Mouse (Mus musculus): ENCODE data around the gene Gm10663.

Gene Gm10663

DNA sequence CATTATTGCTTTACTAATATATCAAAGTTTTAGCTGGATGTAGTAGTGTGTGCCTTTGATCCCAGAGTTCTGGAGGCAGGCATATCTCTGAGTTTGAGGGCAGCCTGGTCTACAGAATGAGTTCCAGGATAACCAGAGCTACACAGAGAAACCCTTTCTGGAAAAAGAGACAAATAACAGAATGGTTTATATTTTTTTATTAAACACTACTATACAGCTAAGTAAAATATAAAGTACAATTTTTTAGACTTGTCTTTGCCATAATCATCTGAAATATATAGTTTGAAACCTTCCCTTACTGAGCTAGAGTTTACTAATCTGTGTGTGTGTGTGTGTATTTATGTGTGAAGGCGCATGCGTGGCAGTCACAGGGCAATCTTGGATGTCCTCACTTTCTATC is at the start of gene Gm10663:
Gm10663 (plus strand) TSS at position 301 of the 400 bp plus-strand sequence.
- 98% methylated on average over 2 of the region's 2 CpGs for WGBS

DNA sequence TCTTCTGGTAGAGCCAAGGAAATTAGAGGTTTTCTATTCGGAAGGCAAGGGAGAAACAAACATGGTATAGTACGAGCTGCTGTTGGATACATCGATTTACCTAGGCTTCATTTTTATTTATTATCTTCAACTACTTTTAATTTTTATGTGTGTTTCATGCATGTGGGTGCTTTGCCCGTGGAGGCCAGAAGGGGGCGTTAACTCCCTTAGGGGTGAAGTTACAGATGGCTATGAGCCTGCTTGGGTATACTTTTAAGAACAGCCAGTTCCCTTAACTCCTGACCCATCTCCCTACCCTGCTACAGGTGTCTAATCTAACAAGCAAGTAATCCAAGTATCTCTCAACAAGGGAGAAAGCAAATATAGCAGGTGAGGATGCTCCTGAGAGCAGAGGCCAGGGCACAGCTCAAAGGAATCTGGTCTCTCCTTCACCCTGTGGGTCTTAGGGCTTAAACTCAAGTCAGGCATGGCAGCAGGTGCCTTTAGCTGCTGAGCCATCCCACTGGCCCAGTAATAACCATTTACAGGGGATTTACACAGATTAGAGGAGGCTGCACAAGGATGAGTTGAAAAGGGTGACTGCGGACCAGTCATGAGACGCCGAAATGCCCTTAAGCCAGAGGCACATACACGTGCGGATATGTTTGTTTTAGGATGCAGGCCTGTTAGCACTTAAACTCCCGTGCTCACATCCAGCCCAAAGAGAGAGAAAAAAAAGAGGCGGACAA is 45.7 kb upstream of the Gm10663 start:
- 86% methylated on average over 12 of the region's 12 CpGs for WGBS

DNA sequence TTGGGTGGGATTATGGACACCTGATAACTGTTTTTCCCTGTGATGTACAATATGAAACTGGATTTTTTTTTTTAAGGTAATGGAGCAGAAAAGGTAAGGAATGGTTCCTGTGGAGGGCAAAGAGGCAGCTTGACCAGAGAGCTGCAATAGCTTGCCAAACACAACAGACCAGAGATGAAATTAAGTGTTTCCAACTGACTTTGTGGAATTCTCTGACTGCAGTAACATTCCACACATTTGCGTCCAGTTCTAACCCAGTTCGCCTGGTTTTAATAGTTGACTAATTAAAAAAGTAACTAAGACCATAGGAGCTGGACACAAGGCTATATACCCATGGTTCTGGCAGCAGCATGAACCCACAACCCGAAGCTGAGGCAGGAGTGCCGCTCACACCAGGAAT is 45.1 kb upstream of the Gm10663 start:
- WGBS: 87% methylated on average over 4 of the region's 4 CpGs

GRCm38 (mm10) chr8:65030735-65031485 is 43.9 kb upstream of the Gm10663 start:
- 81% methylated on average over 4 of the region's 4 CpGs for WGBS

DNA sequence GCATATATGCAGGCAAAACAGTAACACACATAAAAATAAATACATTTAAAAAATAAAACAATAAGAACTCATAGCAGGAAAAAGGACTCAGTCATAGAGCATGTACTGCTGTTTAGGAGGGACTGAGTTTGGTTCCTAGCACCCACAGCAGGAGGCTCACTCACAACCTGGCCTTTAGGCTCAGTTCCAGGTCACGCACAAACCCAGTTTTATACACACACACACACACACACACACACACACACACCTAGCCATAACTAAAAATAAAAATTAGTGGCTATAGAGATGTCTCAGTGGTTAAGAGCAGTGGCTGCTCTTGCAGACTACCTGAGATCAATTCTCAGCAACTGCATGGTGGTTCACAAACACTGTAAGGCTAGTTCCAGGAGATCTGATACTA is 42.7 kb upstream of the Gm10663 start:
- WGBS: 100% methylated on average over 1 of the region's 1 CpGs

GRCm38 (mm10) chr8:65033056-65033455 is 41.8 kb upstream of the Gm10663 start:
- 89% methylated on average over 13 of the region's 13 CpGs for WGBS

- WGBS: 73% methylated on average over 2 of the region's 2 CpGs
Observed at GRCm38 (mm10) chr8:65034136-65034535, 40.7 kb upstream of the Gm10663 start.

DNA sequence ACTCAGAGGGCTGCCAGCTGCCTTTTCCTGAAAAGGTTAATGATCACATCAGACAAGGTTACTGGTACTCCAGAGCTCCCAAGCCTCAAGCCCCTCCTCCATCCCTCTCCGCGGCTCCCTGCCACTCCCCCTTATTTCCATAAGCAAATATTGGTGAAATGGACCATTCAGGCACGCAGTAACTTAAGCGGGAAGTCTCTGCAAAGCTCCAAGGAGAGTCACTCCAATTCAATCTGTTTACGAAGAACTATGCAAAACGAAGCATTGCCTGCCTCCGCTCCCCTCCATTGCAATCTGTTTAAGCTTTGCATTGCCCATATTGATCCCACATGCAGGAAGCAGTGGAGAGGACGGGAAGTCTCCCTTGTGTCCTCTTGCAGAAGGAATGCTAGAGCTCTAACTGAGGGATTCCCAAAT is 37.7 kb upstream of the Gm10663 start, which contains the start of gene Apela:
Apela (minus strand) TSS at position 220 of the 417 bp plus-strand sequence.
- 1% methylated on average over 8 of the region's 8 CpGs for WGBS

DNA sequence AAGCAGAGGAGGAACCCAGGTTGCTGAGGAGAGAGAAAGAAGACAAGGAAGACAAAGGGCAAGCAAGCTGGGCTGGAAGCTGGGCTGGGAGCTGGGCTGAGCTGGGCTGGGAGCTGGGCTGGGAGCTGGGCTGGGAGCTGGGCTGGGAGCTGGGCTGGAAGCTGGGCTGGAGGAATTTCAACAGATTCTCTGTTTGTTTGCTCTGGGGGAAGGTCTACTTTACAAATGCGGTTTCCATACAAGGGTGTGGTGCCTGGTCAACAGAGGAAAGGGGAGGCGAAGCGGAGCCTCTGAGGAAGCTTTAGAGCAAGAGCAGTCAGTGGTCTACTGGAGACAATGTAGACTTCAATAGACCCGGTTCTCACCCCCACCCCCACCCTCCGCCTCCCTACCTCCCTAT is 28.3 kb upstream of the Gm10663 start:
- 53% methylated on average over 5 of the region's 5 CpGs for WGBS

DNA sequence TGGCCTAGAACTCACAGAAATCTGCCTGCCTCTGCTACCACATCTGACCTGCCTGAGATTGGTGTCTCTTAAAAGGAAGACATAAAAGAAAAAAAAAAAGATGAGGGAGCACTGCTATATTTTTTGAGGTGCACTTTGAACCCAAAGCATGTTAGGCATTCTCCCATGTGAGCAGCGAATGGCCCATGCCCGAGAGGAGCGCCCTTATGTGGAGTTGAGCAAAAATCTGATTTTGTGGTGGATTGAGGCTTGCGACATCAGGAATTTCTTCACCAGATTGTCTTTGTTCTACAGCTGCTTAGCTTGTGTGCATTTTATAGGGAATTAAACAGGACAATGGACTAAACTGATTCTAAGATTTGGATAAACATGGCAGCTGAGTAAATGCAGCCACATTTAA is 27.6 kb upstream of the Gm10663 start:
- WGBS: 95% methylated on average over 4 of the region's 4 CpGs

DNA sequence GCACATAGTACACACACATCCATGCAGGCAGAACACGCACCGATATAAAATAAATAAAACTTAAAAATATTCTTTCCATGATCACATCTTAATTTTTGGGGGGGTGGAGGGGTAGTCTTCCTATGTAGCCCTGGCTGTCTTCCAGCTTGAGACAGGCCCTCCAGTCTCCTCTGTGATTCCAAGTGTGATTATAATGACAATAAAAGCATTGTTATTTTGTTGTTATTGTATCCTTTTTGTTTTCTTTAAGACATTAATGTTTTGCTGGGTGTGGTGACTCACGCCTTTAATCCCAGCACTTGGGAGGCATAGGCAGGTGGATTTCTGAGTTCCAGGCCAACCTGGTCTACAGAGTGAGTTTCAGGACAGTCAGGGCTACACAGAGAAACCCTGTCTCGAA is 27.0 kb upstream of the Gm10663 start:
- 89% methylated on average over 4 of the region's 4 CpGs for WGBS

DNA sequence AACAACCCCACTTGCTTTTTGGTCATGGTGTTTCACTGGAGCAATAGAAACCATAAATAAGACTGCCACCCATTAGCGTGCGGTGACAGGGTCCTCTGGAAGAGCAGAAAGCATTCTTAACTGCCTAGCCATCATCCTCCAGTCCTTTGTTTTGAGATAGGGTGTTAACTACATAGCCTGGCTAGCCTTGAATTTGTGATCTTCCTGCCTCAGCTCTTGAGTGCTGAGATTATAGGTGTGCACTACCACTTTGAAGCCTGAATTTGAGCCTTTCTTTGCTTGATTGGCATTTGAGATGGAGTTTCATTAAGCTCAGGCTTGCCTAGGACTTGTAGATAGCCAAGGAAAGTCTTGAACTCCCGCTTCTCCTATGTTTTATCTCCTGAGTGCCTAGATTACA is 21.3 kb upstream of the Gm10663 start:
- 98% methylated on average over 3 of the region's 3 CpGs for WGBS

DNA sequence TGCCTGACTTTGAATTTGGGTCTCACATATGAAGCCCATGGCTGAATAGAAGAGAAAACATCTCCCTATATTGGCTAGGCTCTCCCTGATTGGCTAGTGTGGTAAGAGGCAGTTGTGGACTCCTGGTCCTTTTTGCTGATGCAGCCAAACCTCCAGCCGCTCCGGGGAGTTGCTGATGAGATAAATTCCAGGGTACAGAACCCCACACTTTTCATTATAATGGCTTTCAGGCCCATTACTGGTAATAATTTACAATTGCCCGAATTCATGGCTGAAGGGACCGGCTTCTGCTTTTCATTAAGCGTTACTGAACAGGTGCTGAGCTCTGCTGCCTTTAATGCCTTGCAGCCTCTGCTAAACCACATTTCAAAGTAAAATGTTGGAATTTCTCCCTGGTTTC is 20.9 kb upstream of the Gm10663 start:
- 73% methylated on average over 5 of the region's 5 CpGs for WGBS

DNA sequence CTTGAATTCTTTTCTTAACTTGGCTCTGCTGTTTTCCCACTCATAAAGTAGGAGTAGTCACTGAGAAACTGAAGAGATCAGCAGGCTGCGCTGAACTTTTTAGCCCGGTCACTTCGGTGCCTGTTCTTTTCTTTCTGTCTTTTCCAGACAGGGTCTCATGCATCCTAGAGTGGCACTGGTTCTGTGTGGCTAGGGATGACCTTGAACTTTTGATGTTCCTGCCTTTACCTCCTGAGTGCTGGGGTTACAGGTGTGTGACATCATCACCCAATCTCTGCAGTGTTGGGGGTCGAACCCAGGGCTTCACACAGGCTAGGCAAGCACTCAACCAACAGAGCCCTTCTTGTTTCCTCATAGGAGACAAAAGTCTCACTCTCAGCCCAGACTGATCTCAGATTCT is 18.1 kb upstream of the Gm10663 start:
- whole genome bisulfite sequencing: 94% methylated on average over 4 of the region's 4 CpGs

- WGBS: 90% methylated on average over 4 of the region's 4 CpGs
Observed at GRCm38 (mm10) chr8:65062195-65062594, 12.6 kb upstream of the Gm10663 start.

- WGBS: 72% methylated on average over 2 of the region's 2 CpGs
Observed at GRCm38 (mm10) chr8:65064071-65064470, 10.8 kb upstream of the Gm10663 start.

- WGBS: 98% methylated on average over 3 of the region's 3 CpGs
Observed at GRCm38 (mm10) chr8:65065622-65066021, 9.2 kb upstream of the Gm10663 start.

- WGBS: 96% methylated on average over 4 of the region's 4 CpGs
Observed at GRCm38 (mm10) chr8:65067031-65067430, 7.8 kb upstream of the Gm10663 start.

GRCm38 (mm10) chr8:65067694-65068472 is 7.0 kb upstream of the Gm10663 start:
- WGBS: 56% methylated on average over 10 of the region's 10 CpGs

DNA sequence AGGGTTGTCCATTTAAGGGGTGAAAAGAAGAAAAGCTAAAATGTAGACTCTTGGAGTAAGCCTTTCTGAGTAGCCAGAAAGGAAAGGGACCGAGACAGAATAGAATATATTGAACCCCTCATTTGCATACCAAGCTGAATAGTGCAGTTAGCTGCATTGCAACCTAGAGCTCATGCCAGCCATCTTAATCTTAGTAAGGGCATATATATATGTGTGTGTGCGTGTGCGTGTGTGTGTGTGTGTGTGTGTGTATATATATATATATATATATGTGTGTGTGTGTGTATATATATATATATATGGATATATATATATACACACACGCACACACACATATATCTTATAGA is 6.4 kb upstream of the Gm10663 start:
- 54% methylated on average over 4 of the region's 4 CpGs for WGBS

DNA sequence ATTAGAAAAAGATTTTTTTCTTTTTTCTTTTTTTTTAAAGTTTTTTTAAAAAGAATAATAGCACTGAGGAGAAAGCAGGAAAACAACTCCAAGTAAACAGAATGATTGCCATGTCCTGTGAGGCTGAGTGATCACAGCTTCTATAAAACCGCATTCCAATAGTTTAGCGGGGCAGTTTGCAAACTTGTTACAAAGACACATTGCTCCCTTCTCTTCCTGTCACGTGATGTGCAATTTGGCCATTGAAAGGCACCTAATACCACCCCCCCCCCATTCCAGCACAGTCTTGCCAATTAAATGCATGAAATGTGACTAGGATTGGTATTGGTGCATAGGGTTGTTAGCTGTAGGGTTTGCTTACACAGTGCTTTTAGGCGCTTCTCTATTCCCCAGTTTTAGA is 3.8 kb upstream of the Gm10663 start:
- 71% methylated on average over 4 of the region's 4 CpGs for WGBS

DNA sequence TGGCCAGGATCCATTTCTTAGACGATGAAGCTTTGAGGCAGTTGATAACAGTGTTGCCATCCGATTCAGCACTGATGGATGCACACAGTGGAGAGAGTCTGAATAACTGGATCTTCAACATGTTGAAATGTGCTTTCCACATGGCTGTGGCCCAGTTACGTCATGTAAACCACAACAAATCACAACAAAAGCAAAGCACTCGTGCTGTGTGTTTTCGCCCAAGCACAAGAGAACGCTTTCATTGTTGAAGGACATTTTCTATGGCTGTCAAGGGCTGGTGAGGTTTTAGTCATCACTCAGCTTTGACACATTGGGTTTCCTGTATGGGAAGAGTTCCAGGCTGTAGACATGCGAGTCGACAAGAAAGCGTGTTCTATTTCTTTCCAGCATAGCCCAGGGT is 5.9 kb downstream of the Gm10663 start:
- WGBS: 67% methylated on average over 9 of the region's 9 CpGs

DNA sequence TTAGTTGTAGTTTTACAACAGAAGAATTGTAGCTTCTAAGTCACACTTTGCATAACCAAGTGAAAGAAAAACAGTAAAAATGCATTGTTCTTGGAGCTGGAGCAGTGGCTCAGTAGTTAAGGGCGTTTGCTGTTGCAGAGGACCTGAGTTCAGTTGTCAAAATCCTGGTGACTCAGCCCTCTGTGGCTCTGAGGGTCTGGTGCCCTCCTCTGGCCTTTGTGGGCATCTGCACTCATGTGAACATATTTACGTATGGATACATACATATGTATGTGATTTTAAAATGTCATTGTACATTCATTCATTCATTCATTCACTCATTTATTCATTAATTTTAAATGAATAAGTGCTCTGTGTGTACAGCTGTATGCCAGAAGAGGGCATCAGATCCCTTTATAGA is 10.8 kb downstream of the Gm10663 start:
- 82% methylated on average over 2 of the region's 2 CpGs for WGBS
